Mouse (Mus musculus) CD4-positive, CD25-positive, alpha-beta regulatory T cell, adult 2 months (primary cell): ENCODE data around the gene Glis1.

Experiments used
- DNase-seq: peaks from one replicate; pipeline ENCODE4 v3.0.0-alpha.2; 2012; ENCODE audit warnings: low read depth, low spot score

The Glis1 gene

DNA sequence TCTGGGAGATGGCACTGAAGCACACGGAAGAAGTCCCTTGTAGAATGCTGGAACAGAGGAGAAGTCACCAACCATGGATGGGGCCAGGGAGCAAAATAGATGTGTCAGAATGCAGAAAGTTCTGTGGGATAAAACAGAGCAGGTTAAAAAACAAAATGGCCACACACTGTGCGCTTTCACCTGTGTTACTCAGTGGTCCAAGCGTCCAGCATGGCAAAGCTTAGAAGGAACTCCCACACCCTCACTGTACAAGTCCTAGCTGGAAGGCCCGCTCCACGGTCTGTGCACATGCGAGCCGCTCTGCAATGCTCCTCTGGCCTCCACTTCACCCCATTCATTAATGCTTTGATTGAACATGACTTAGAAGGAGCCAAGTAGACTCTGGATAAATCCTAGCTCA lies 81.2 kb downstream of the Glis1 start:
- DNase-seq, result no peak

DNA sequence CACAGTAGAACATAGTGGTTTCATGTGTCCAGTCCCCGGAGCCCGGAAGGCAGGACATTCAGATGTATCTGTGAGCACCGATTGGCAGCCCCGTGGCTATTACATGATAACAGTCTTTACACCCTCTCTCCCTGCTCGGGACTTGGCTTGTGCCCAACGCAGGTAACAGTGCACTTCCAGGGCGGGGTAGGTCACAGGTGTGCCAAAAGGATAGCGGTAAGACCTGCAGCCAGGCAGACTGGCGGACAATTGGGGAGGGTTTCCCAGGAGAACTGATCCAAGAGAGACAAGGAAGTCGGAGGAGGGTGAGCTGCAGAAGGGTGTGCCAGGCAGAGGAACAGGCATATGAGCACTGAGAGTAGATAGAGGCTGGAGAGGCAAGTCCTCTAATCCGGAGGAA lies 84.4 kb downstream of the Glis1 start:
- no peak for DNase-seq

DNA sequence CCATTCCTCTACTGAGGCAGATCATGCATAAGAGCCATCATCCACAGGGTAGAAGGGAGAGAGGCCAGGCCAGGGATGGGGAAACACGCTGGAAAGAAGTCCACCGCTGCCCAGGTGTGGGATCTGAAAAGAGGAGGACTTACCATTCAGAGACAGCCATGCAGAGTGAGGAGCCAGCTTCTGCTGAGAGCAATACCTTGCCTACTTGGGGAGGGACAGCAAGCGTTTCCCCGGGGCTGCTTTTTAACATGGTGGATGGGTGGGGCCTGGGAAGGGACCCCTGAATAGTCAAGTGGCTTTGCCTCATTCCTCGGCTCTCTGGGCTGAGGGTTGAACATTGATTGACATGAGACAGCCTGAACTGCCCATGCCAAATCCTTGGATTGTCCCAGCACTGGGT lies 85.7 kb downstream of the Glis1 start:
- DNase-seq, result no peak

DNA sequence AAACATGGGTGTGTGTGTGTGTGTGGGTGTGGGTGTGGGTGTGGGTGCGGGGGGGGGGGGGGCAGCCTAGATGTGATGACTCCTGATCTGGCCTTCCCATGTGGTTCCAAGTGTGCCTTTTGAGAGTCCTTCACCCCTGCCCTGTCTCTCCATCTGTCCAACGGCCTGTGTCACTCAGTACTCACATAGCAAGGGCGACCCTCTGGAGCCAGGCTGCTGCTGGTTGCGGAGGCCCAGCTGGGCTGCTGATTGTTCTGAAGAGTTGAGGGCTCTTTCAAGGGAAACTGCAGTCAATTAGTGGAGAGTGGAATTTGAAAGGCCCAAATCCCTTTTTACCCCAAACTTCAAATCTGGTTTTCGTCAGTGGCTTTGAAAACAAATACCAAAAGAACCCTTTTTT lies 86.4 kb downstream of the Glis1 start:
- no peak for DNase-seq

DNA sequence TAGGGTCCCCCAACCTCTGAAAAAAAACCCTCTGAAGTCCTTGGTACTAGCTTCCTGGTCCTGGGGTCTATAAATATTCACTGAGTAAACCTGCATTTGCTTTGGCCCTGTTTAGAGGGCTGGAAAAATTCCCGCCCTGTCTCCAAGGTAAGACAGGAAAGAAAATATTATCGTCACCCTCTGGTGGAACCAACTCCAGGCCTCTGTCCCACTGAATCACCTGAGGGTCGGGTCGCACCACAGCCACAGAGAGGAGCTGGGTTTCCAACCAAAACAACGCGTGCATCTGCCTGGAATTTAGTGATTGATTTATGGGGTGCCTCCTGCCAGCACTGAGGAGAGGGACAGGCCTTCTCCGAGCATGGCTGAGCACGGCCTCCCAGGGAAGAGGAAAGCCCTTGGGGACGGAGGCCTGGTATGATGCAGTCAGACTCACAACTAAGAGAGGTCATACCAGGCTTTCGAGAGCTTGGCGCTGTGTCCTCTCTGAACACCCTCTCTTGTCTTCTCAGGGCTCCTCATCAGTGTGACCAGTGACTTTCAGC lies 89.3 kb downstream of the Glis1 start:
- DNase-seq, result no peak

DNA sequence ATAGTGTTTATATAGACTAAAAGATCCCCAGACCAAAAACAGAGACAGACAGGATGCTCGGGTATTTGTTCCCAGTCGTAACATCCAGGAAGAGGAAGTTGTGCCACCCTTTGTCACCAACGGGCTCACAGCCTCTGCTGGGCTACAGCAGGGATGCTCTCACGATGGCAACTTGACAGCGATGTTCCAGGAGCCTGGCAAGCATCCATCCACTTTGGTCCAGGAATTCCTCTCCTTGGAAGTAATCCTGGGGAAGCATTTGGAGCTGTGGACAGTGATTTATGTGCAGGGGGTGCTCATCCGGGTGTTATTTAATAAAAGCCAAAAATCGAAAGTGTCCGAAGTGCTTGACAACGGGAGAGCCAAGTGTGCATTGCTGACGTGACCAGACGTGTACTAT lies 100.7 kb downstream of the Glis1 start:
- no peak for DNase-seq

DNA sequence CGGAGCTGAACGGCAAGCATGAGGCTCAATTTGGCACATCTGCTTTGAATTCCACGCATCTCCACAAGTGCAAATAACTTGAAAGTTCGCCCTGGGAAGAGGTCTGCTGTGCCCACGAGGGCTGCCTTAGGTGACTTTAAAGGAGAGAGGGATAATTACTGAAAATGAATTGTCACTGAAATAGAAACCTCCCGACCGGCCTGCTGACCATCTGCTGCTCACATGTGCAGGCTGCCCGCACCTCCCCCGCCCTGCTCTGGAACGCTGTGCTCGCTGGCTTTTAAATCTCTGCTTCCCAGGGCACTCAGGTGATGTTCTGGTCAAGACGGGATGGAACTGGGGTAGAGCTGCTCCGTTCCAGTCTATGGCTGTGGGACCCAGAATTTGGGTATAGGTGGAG lies 103.7 kb downstream of the Glis1 start:
- DNase-seq, result no peak

DNA sequence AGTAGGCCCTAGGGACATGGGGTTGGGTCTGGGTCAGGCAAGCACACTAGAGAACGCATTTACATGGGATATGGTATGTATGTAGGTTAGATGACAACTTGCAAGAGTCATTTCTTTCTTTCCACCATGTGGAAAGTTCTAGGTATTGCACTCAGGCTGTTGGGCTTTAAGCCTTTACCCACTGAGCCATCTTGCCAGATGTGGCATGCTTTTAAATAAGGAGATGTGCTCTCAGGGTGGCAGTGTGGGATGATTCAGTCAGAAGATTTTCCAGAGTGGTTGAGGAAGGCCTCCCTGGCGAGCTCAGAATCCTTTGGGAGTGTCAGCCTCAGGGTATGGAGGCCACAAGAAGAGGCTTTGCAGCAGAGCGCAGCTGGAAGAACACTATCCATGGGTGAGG lies 104.2 kb downstream of the Glis1 start:
- no peak for DNase-seq

DNA sequence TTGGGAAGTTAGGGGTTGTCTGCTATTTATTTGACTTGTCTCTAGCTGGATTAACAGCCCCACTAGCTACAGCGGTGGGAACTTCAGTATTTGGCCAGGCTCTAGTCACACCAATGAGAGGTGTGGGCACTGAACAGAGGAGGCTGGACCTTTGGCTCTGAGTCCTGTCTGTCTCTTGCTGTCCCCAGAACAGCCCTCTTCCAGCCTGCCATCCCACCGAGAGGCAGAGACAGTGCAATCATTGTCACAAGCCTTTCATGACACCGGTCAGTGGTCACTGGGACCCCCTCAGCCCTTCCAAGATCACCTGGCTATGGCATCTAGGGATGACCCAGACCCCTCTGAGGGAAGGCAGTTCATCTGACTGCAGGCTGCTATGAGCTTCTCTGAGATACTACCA lies 104.6 kb downstream of the Glis1 start:
- DNase-seq, result no peak

DNA sequence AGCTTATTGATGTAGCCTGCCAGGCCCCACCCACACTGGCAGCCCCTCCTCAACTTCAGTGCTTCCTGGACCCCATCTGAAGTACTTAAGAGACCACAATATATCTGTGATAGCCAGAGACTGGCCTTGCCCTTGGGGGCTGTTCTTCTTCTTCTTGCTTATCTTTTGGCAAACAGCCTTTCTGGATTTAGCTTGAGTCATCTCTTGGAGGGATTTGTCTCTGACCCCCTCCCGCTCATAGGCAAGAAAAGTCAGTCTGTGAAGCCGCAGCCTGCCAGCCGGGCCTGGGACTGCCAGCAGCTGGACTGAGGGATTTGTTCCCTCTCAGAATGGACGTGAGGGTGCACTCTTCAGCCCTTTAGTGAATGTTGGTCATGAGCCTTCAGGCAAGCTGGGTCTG lies 107.4 kb downstream of the Glis1 start:
- DNase-seq, result no peak

DNA sequence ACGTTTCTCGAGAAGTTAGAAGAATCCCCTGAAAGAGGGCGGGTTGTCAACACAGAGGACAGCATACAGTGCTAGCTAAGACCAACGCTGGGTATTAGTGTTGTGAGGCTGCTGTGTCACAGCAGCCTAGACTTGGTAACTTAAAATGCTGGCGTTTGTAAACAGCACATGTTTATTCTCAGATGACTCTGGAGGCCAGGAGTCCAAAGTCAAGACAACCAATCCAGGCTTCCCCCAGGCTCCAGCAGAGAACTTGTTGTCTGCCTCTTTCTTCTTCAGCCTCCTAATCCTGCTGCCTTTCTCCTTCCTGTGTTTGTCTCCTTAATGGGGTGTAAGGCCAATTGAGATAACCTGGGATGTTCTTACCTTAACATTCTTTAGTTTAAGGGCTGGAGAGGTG lies 110.5 kb downstream of the Glis1 start:
- DNase-seq, result no peak

DNA sequence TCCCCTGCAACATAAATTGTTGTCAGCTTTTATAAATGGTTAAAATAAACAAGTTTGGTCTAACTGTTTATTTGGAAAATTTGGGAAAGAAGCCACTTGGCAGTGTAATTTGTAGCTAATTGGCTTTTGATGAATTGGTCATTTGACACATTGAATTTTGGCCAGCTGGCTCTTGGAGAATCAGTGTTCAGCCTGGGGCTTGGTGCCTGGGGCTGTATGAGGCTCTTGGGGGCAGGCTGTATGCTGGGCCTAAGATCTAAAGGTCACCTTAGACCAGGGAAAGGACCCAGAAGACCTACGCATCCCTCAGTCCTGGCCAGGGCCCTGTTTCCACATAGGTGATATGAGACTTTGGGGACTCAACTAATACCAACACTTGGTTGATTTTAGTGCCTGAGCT lies 111.3 kb downstream of the Glis1 start:
- DNase-seq, result no peak

DNA sequence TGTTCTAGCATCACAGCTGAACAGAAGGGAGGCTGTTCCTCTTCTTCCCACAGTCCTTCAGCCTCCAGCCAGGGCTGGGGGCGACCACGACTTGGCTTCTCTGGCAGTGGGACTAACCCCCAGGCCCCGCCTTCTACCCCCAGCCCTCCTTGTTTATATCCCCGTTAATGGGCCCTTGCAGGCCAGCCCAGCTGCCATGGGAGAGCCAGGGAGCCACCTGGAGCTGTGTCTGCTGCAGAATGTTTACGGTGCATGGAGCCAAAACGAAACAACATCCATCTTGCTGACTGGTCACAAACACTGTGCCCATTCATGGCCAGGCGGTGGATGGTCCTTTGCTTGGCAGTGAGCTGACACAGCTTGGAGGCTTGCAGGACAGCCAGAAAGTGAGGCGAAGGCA lies 112.1 kb downstream of the Glis1 start:
- DNase-seq, result no peak

DNA sequence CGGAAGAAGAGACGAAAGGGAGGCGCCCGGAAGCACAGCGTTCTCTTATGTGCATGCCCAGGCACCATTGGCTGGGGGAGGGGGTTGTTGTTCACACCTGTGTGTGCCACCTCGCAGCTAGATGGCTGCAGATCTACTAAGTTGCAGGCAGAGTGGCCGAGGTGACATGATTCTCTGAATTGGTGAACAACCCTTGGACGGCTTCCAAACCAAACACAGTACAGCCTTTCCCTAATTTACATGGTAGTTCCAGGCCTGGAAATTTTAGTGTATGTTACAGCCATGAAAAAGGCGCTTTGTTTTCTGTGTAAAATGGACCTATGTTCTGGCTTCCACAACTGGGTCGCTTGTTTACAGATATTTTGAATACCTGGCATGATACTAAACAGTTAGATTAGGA lies 115.7 kb downstream of the Glis1 start:
- DNase-seq, result no peak

DNA sequence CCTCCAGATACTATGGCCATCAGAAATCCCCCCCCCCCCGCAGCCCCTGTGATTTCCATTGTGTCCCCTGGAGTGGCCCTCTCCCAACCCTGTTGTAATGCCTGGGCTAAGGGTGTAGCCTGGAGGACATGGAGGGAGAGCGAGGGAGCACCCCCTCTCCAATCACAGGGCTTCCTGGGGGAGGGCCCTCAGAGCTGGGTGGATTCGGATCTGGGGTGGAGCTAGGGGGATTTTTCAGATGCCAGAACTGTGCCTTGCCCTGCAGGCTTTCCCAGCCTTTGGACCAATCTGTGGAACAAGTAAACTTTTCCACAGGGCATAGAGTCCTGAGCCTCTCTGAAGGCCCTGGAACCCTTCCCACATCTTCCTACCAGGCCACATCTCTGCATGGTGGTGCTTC lies 116.2 kb downstream of the Glis1 start:
- DNase-seq, result no peak

DNA sequence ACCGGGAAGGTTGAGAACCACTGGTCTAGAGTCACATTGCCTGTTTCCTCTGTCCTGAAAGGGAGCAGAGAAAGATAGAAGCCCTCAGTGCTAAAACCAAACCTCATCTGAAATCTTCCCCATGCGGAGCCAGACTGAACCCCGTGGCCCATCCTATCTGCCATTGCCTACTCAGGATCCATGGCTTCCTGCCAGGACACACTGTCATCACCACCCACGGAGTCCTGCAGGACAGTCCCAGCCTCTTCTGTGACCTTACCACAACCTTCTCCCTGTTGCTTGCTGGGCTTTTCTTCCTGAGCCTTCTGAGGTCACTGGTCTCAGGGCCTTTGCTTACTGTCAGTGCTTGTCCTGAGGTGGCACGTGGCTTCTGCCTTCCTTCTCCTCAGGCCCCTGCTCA lies 118.3 kb downstream of the Glis1 start:
- DNase-seq, result no peak

DNA sequence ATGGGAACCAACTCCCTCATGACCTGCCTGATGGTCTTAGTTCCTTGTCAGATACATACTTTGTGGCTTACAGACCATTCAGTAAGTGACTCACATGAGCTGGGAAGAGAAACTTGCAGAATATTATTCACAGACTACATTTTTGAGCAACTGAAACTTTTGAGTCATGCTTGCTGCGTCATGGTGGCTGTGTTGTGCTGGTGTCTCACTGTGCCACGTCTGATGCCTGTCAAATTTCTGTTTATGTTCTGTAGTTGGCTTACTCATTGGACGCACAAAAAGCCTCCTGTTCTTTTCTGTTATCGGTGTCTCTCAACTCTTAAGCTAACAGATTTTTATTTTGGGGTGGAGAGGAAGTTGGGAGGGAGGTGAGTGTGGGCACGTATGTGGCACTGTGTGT lies 119.4 kb downstream of the Glis1 start:
- no peak for DNase-seq

DNA sequence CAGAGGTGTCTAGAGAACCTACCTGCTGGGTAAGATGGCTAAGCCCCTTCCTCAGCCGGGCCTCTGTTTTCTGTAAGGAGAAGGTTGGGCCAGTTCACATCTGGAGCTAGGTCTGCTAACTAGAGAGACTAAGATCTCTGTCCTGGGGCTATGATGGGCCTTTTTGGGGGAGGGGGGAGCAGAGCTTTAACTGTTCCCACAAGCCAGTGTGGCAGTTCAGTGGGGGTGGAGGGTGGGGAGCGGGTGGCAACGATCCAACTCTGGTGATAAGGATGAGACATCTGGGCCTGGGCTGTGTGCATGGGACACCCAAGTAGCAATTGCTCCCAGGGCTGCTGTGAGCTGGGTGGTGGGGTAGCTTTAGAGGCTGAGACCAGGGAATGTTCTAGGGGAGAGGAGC lies 124.4 kb downstream of the Glis1 start:
- no peak for DNase-seq

DNA sequence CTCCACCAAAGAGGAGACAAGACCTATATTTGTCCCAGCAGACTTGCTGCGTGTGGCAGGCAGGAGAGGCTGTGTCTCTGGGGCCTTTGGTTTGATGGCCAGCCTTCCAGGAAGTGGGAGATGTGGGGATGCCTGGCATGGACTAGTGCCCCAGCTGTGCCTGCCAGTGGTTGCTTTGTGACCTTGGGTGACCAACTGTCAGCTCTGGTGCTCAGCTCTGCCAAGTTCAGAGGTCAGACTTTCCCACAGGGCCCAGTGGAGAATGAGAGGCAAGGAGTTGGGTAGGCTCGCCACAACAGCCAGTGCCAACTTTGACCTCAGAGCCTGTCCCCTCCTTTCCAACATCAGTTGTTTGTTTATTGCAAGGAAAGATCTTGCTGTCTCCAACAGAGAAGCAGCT lies 126.7 kb downstream of the Glis1 start:
- no peak for DNase-seq

DNA sequence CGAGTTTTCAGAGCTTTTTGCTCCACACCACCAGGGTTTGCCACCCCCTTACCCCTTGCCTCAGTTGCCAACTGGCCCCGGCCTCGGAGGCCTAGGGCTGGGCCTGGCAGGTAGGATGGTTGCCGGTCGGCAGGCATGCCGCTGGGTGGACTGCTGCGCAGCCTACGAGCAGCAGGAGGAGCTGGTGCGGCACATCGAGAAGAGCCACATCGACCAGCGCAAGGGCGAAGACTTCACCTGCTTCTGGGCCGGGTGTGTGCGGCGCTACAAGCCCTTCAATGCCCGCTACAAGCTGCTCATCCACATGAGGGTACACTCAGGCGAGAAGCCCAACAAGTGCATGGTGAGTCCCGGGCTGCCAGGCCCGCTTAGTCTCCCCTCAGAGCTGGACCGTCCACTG lies 133.8 kb downstream of the Glis1 start:
- no peak for DNase-seq

DNA sequence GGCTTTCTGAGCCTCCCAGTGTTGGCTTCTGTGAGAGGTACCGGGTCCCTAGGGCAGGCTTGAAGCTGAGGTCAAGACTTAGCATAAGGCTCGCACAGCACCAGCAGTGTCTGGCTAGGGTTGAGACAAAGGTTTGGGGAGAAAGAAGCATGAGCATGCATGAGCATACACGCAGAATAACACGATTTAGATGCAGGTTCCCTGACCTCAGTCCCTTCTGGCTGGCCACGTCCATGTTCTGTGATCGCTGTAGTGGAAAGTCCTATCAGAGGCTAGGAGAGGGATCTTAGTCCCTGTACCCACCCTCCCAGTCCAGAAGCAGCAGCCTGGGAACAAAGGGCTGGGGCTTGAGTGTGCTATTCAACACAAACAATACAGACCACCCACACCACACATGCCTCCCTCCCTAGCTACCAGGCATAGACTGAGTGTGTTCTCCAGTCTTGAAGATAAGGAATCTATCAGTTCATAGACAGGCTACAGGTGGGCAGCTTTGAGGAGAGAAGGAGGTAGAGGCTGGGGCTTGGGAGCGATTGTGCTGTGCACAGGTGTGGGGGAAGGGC lies 134.6 kb downstream of the Glis1 start:
- no peak for DNase-seq

DNA sequence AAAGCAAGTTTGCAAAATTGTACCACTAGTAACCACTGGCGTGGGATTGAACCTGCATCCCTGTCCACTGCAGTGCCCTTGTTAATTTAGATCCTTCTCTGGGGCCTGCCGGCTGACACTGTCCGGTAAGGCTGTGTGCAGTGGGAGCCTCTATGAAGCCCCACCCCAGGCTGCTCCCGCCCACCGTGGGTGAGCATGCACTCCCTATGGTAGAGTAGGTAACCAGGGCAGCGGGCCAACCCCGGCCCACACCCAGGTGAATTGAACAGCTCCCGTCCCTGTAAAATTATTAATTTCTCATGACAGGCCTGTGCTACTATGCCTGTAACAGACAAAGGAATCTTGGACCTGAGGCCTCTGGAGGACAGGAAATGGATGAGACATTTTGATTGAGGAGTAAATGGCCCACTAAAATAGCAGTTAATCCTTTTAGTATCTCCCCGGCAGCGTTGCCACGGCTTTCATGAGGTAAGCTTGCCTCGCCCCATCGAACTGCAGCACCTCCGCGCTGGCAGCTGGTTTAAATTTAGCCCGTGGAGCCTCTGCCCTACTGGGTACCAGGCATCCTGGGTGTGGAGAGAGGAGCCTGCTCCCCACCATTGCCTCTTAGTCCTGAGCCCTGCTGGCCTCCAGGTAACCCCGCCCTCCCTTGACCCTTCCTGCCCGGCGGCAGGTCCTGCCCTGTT lies 136.1 kb downstream of the Glis1 start:
- no peak for DNase-seq

DNA sequence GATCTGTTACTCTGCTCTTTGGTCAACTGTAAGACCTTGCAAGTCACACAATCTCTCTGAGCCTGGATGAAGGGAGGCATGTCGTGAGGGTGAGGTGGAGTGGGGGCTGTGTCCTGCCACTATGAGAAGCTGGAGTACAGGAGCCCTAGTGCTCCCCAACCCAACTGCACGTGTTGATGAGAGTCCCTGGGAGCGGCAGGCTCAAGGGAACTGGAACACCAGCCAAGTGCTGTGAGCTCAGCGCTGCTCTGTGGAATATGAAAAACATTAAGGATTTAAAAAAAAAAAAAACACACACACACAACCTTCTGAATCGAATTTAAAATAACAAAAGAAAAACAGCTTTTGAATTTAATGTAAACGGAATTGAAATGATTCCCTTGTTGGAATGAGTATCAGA lies 141.4 kb downstream of the Glis1 start:
- DNase-seq, result no peak

DNA sequence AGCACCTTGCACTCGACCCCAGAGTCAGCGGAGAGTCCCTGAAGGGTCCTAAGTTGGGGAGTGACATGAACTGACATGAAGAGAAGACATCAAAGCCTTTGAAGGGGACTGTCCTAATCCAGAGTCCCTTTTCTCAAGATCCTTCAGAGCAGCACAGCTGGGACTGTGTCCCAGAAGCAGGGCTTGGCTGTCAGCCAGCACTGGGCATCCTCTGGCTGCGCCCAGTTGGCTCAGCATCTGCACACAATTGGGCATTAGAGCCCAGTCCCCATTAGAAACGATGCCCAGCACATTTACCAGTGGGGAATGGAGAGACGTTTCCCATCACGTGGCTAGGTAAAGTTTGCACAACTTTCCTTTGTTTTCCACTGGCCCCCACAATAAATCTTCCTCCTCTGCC lies 142.4 kb downstream of the Glis1 start:
- DNase-seq, result no peak
